Mouse (Mus musculus) C2C12 (cell line): Measurements from ENCODE around the gene Kcnj9.

Experiments used
- CEBPB ChIP-seq: IDR thresholded peaks from one replicate; pipeline ENCODE4 v1.6.1; 2011; ENCODE audit warnings: low read depth, mild to moderate bottlenecking, control low read depth, moderate library complexity
- CTCF ChIP-seq: IDR thresholded peaks from one replicate; pipeline ENCODE4 v1.5.1; 2011; ENCODE audit not compliant: control insufficient read depth, insufficient read depth, insufficient read length
- MYOD1 ChIP-seq: IDR thresholded peaks from one replicate; pipeline ENCODE4 v1.6.1; 2011; ENCODE audit warnings: low read depth; ENCODE audit not compliant: control insufficient read depth, insufficient read length
- USF1 ChIP-seq: IDR thresholded peaks from one replicate; pipeline ENCODE4 v1.6.1; 2011; ENCODE audit warnings: low read depth, mild to moderate bottlenecking, control low read depth, moderate library complexity

- TF ChIP-seq USF1 (no peak), MYOD1 (no peak), CTCF (no peak), CEBPB (no peak)
These were observed 46.0 kb downstream of the Kcnj9 start for GRCm38 (mm10) chr1:172283073-172283472.
